Mouse (Mus musculus) heart, adult 2 months (tissue): ENCODE results near the gene Trpv2.

ENCODE experiments used
- CTCF ChIP-seq: fragments of 200-600 bp; IDR thresholded peaks from 2 replicates; pipeline ENCODE4 v1.8.1; 2022; ENCODE audit warnings: antibody characterized with exemption, mild to moderate bottlenecking, moderate library complexity
- EP300 ChIP-seq: fragments of 200-500 bp; IDR thresholded peaks from 2 replicates; pipeline ENCODE4 v1.6.1; 2011; ENCODE audit warnings: low read depth, low read length, control low read depth; ENCODE audit not compliant: insufficient read depth
- POLR2A ChIP-seq: fragments of 200-500 bp; IDR thresholded peaks from 2 replicates; pipeline ENCODE4 v1.6.1; 2011; ENCODE audit warnings: mild to moderate bottlenecking, low read depth, low read length, control low read depth; ENCODE audit not compliant: insufficient read depth

GRCm38 (mm10) chr11:62549782-62550181 is 24.5 kb upstream of the Trpv2 start:
- TF ChIP-seq CTCF (no peak), POLR2A (0 out of 2 replicates have a peak, but pooled peaks have one; percentile 10), EP300 (no peak)
